Mouse (Mus musculus) c-Kit-negative CD71-positive TER-119-positive erythroid progenitor cells, embryonic 14.5 days (primary cell): ENCODE results near the gene Hepacam2.
A peak's percentile ranks its signal among the peaks of the same experiment; 100 is the strongest.
"Not testable (repeated sequence)": the region's sequence is repeated elsewhere in the genome, so short reads cannot be mapped to it uniquely, and the experiment has no call there.

ENCODE experiments used
- DNase-seq: peaks from one replicate; pipeline ENCODE4 v3.0.0-alpha.2; 2013; ENCODE audit warnings: low read depth, low spot score

Hepacam2 gene

GRCm38 (mm10) chr6:3463594-3463993 lies 34.5 kb downstream of the Hepacam2 start:
- no peak for DNase-seq

- no peak for DNase-seq
These were observed 35.1 kb downstream of the Hepacam2 start for GRCm38 (mm10) chr6:3463026-3463425.

- no peak for DNase-seq
These were observed 42.1 kb downstream of the Hepacam2 start for GRCm38 (mm10) chr6:3455944-3456536.

GRCm38 (mm10) chr6:3454421-3454820 lies 43.7 kb downstream of the Hepacam2 start:
- DNase-seq = no peak

- DNase-seq = peak; percentile 1
These were observed 50.7 kb downstream of the Hepacam2 start for GRCm38 (mm10) chr6:3447404-3447803.

GRCm38 (mm10) chr6:3443905-3444304 lies 54.2 kb downstream of the Hepacam2 start:
- no peak for DNase-seq

- no peak for DNase-seq
These were observed 62.0 kb downstream of the Hepacam2 start for GRCm38 (mm10) chr6:3436087-3436486.

GRCm38 (mm10) chr6:3430976-3431375 lies 67.1 kb downstream of the Hepacam2 start:
- DNase-seq = not testable (repeated sequence)

- DNase-seq = no peak
These were observed 71.1 kb downstream of the Hepacam2 start for GRCm38 (mm10) chr6:3427047-3427446.

- not testable (repeated sequence) for DNase-seq
These were observed 72.8 kb downstream of the Hepacam2 start for GRCm38 (mm10) chr6:3425333-3425732.

- not testable (repeated sequence) for DNase-seq
These were observed 73.4 kb downstream of the Hepacam2 start for GRCm38 (mm10) chr6:3424613-3425277.
